Mouse (Mus musculus): Measurements from ENCODE around the gene Il10.

The Il10 gene

GRCm38 (mm10) chr1:131049361-131049806, 29.7 kb downstream of the Il10 start:
- DNase-seq (ENCODE audit: low spot score), result no peak

GRCm38 (mm10) chr1:131050011-131050410, 30.4 kb downstream of the Il10 start:
- DNase-seq (ENCODE audit: low spot score), result no peak

- DNase-seq (ENCODE audit: low spot score), result no peak
Measured at GRCm38 (mm10) chr1:131050617-131051016, 31.0 kb downstream of the Il10 start.

- no peak for DNase-seq (ENCODE audit: low spot score)
Measured at GRCm38 (mm10) chr1:131051073-131051472, 31.4 kb downstream of the Il10 start.

DNA sequence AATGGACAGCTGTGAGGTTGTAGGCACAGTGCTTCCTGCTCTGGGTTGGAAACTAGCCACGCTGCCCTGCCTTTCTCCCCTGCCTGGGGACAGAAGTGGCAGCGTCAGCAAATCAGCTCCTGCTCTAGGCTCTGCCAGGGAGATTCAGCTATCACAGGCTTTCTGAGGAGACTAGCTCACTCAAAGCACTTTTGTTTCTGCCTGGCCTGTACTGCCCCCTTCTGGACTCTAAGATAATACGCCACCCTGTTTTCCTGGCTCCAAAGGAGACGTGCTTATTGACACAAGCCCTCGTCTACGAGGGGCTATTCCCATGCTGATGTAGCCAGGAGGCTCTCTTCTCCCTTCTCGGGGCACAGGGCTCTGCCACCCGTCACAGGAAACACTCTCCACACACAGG, 33.6 kb downstream of the Il10 start:
- DNase-seq (ENCODE audit: low spot score), result peak; percentile 60

DNA sequence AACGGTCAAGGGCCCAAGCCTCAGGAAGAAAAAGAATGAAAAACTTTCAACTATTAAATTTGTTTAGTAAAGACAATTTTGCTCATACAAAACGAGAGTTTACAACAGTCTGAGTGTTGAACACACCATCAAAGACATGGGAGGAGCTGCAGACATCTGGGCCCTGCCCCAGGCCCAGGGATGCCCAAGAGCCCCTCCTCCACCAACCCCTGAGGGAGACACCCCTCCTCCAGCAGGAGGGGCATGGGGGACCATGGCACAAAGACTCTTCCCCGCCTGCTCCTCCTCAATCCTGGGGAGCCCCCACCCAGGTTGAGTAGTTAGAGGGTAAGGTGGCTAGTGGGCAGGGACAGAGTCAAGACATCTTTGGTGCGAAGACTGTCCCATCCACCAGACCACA, 34.0 kb downstream of the Il10 start:
- DNase-seq (ENCODE audit: low spot score), result no peak

GRCm38 (mm10) chr1:131054251-131054650, 34.6 kb downstream of the Il10 start:
- no peak for DNase-seq (ENCODE audit: low spot score)

DNA sequence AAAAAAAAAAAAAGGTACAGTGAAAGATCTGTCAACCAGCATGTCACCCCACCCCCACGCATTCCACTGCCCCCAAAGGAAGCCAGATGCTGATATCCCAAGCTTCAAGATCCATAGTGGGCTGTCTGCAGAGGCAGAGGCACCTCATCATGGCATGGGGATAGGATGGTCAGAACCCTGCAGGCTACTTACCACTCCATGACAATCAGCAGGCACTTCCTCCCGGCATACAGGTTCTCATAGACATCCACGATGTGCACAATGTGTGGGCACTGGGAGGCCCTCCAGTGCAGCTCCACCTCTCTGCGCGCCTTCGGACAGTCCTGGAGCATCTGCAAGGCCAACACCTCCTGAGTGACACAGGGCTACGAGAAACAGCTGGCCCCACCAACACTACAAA, 38.8 kb downstream of the Il10 start:
- no peak for DNase-seq (ENCODE audit: low spot score)

- DNase-seq (ENCODE audit: low spot score), result no peak
Measured at GRCm38 (mm10) chr1:131059411-131059810, 39.8 kb downstream of the Il10 start.

DNA sequence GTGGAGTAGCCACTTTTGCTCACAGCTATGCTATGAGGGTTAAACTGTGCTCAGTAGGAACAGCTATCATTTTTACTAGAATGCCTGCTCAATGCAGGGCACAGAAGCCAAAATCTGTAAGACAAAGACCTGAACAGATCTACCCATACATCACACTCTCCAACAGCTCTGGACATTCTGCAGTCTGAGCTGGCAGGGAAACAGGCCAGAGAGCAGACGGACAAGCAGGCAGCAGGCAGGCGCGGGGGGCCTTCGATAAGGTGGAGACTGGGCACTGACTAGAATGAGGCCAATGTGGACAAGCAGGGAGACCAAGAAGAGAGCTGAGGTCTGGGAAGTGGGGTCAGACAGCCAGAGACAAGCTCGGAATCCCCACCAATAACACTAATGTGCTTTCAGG, 40.2 kb downstream of the Il10 start:
- no peak for DNase-seq (ENCODE audit: low spot score)

- DNase-seq (ENCODE audit: low spot score), result no peak
Measured at GRCm38 (mm10) chr1:131060290-131061253, 40.9 kb downstream of the Il10 start.

- DNase-seq (ENCODE audit: low spot score), result no peak
Measured at GRCm38 (mm10) chr1:131061740-131062254, 42.2 kb downstream of the Il10 start.

GRCm38 (mm10) chr1:131062821-131063220, 43.2 kb downstream of the Il10 start:
- no peak for DNase-seq (ENCODE audit: low spot score)

DNA sequence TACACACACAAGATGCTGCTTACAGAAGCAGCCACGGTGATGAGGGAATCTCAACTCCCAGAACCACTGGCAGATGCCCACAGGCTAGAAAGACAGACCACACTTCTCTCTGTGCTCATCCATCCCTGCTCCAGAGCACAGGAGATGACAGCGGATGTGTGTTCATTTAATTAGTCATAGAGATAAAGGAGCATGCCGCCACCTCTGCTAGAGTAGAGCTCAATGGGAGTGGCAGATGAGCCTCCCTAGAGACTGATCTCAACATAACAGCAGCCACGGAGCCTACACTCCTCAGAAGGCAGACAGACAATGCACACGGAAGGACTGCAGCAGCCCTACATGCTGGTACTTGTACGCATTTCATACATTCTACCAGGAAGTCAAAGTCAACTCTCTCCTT, 44.6 kb downstream of the Il10 start:
- DNase-seq (ENCODE audit: low spot score), result no peak

DNA sequence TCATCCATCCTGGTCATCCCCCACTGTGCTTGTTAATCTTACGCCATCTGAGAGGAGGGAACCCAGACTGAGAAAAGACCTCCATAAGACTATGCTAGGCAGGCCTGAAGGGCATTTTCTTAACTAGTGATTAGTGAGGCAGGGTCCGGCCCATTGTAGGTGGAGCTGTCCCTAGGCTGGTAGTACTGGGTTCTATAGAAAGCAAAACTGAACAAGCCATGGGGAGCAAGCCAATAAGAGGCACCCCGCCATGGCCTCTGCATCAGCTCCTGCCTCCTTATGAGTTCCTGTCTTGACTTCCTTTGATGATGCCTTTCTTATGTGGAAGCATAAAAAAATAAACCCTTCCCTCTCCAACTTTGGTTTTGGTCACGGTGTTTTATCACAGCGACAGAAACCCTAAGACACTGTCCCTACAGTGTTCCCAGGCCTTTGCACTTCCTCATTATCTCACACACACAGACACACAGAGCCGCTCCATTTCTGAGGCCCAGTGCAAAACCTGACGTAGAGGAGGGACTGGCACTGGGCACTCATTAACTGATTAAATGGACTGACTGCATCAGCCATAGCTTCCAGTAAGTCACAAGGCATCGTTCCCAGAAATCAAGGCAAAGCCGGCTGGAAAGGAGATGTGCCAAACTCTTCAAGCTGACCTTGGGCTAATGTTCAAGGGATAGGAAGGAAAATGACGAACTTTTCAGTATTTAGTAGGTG, 48.5 kb downstream of the Il10 start:
- no peak for DNase-seq (ENCODE audit: low spot score)

DNA sequence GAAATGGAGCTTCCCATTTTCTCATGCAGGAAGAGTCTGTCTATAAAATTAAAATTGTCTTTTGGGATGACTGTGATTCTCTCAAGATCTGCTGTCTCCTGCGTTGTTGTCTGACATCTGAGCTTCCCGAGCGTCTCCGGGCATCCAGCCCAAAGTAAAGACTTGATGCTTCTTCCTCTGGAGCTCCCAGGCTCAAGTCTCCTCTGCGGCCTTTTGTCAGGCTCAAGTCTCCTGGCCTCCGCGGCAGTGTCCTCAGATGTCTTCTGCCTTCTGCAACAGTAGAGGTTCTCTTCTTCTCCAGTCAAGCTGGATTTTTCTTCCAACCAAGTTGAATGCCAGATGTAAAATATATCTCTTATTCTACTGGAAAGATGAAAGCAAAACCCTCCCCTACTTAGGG, 49.4 kb downstream of the Il10 start:
- DNase-seq (ENCODE audit: low spot score), result no peak

GRCm38 (mm10) chr1:131072376-131072990, 52.8 kb downstream of the Il10 start:
- DNase-seq (ENCODE audit: low spot score), result no peak

DNA sequence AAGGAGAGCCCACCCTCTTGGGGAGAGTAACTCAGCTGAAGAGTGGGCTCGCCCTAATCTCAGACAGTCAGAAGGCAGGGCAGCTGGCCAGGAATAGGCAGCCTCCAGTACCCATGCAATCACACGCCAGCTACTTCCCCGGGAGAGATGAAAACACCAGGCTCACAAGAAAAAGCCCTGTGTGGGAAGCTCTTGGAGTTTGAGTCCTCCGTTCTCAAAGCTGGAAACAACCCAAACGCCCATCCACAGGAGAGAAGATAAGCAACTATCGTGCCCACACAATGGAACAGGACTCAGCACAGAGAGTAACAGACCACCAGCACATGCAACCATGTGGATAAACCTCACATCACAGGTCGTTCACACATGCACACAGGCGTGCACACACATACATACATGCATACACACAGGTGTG, 54.9 kb downstream of the Il10 start:
- DNase-seq (ENCODE audit: low spot score), result no peak
